Mouse (Mus musculus) G1E (cell line): ENCODE measurements at regions not wholly inside any gene's neighbourhood (a gene's known extent, or its start where the extent isn't known, plus 50 kb on each side); places are given as distances from the start of the nearest gene placed in this dataset.

Source experiments
- ATAC-seq: 2 replicates; pipeline ENCODE4 v1.8.0; 2016; ENCODE audit warnings: mild to moderate bottlenecking; ENCODE audit not compliant: insufficient number of reproducible peaks, poor library complexity, low FRiP score, severe bottlenecking; ENCODE audit errors: extremely low read depth
- DNase-seq: peaks from one replicate; pipeline ENCODE4 v3.0.0; 2012; ENCODE audit warnings: low spot score
- H3K27me3 ChIP-seq: 2 replicates; pipeline ENCODE4 v1.6.1; 2012; ENCODE audit warnings: mild to moderate bottlenecking, low read length, inconsistent platforms; ENCODE audit not compliant: insufficient read depth
- H3K36me3 ChIP-seq: replicated peaks from 2 replicates; pipeline ENCODE3; 2012; ENCODE audit warnings: mild to moderate bottlenecking, inconsistent platforms
- H3K4me1 ChIP-seq: 2 replicates; pipeline ENCODE4 v1.6.1; 2012; ENCODE audit warnings: low read depth, low read length, inconsistent platforms, mixed read lengths; ENCODE audit not compliant: insufficient read depth
- H3K4me3 ChIP-seq: 2 replicates; pipeline ENCODE4 v1.5.1; 2012; ENCODE audit warnings: low read depth, mild to moderate bottlenecking, inconsistent platforms, low read length, moderate library complexity, mixed read lengths
- H3K9me3 ChIP-seq: replicated peaks from 2 replicates; pipeline ENCODE4 v1.6.1; 2012; ENCODE audit warnings: inconsistent platforms
- CTCF ChIP-seq: IDR thresholded peaks from 2 replicates; pipeline ENCODE4 v1.5.1; 2012; ENCODE audit warnings: low read depth, low read length, inconsistent platforms, mixed read lengths
- GATA1 ChIP-seq: IDR thresholded peaks from 2 replicates; pipeline ENCODE4 v1.6.1; 2012; ENCODE audit warnings: borderline replicate concordance, low read length, inconsistent platforms, mixed read lengths
- GATA2 ChIP-seq: IDR thresholded peaks from 2 replicates; pipeline ENCODE4 v1.6.1; 2012; ENCODE audit warnings: low read depth, low read length, inconsistent platforms, borderline replicate concordance
- POLR2AphosphoS5 ChIP-seq: IDR thresholded peaks from 2 replicates; pipeline ENCODE4 v1.6.1; 2012; ENCODE audit warnings: low read depth, low read length, inconsistent platforms; ENCODE audit not compliant: insufficient replicate concordance
- TAL1 ChIP-seq: conservative IDR thresholded peaks from 2 replicates; pipeline ENCODE4 v1.6.1; 2012; ENCODE audit warnings: low read depth, low read length, inconsistent platforms, mixed read lengths

- H3K4me1 ChIP-seq = no peaks in the 10 kb centered on the region
- ATAC-seq (no peak), DNase-seq (no peak)
- no peaks in the 10 kb centered on the region for H3K9me3 ChIP-seq
- no peaks in the 10 kb centered on the region for H3K36me3 ChIP-seq
- H3K27me3 ChIP-seq = no peaks in the 10 kb centered on the region
- TF ChIP-seq POLR2AphosphoS5 (no peak), GATA2 (no peak), GATA1 (no peak), CTCF (no peak), TAL1 (no peak)
- H3K4me3 ChIP-seq = no peak overlapping the region
These were observed 108.6 kb upstream of the Tmc3 start for GRCm38 (mm10) chr7:83476161-83476495.

- no peaks in the 10 kb centered on the region for H3K36me3 ChIP-seq
- H3K4me1 ChIP-seq = no peaks in the 10 kb centered on the region
- no peak for ATAC-seq
- H3K27me3 ChIP-seq = no peaks in the 10 kb centered on the region
- H3K9me3 ChIP-seq = no peaks in the 10 kb centered on the region
- no peak for DNase-seq
- H3K4me3 ChIP-seq = no peak overlapping the region
- TF ChIP-seq GATA1 (no peak), TAL1 (no peak), POLR2AphosphoS5 (no peak), CTCF (no peak), GATA2 (no peak)
These were observed 107.9 kb upstream of the Tmc3 start for GRCm38 (mm10) chr7:83476861-83477260.

- Histone ChIP-seq H3K4me1 (no peaks in the 10 kb centered on the region), H3K36me3 (no peaks in the 10 kb centered on the region), H3K4me3 (no peak overlapping the region), H3K9me3 (no peaks in the 10 kb centered on the region), H3K27me3 (no peaks in the 10 kb centered on the region)
- TF ChIP-seq POLR2AphosphoS5 (no peak), GATA1 (no peak), CTCF (no peak)
- DNase-seq (no peak), ATAC-seq (no peak)
These were observed 107.0 kb upstream of the Tmc3 start for GRCm38 (mm10) chr7:83477661-83478121.

GRCm38 (mm10) chr7:83481655-83482054, 103.1 kb upstream of the Tmc3 start:
- Histone ChIP-seq H3K36me3 (no peaks in the 10 kb centered on the region), H3K4me1 (no peaks in the 10 kb centered on the region), H3K9me3 (no peaks in the 10 kb centered on the region), H3K27me3 (no peaks in the 10 kb centered on the region), H3K4me3 (no peak overlapping the region)
- DNase-seq = no peak
- no peak for ATAC-seq
- no peak for TF ChIP-seq GATA2
- no peak for TF ChIP-seq POLR2AphosphoS5
- TF ChIP-seq GATA1 = no peak
- TF ChIP-seq CTCF = no peak
- no peak for TF ChIP-seq TAL1

GRCm38 (mm10) chr7:83482254-83482653, 102.5 kb upstream of the Tmc3 start:
- no peaks in the 10 kb centered on the region for H3K9me3 ChIP-seq
- no peaks in the 10 kb centered on the region for H3K27me3 ChIP-seq
- H3K4me3 ChIP-seq = no peak overlapping the region
- H3K4me1 ChIP-seq = no peaks in the 10 kb centered on the region
- no peak for ATAC-seq
- TF ChIP-seq GATA2 (no peak), TAL1 (no peak), POLR2AphosphoS5 (no peak), GATA1 (no peak), CTCF (no peak)
- DNase-seq = no peak
- no peaks in the 10 kb centered on the region for H3K36me3 ChIP-seq

- H3K27me3 ChIP-seq = no peaks in the 10 kb centered on the region
- DNase-seq (no peak), ATAC-seq (no peak)
- no peak for TF ChIP-seq GATA2
- TF ChIP-seq GATA1 = no peak
- no peak for TF ChIP-seq POLR2AphosphoS5
- TF ChIP-seq TAL1 = no peak
- TF ChIP-seq CTCF = no peak
- no peak overlapping the region for H3K4me3 ChIP-seq
- H3K4me1 ChIP-seq = no peaks in the 10 kb centered on the region
- H3K9me3 ChIP-seq = no peaks in the 10 kb centered on the region
- H3K36me3 ChIP-seq = no peaks in the 10 kb centered on the region
These were observed 101.9 kb upstream of the Tmc3 start for GRCm38 (mm10) chr7:83482671-83483304.
